Mouse (Mus musculus): ENCODE measurements around the gene Timp3. TPM values are rescaled to one million over a fixed set of nuclear protein-coding genes. Genes with fewer than 3 reads are reported as not detected.

The Timp3 gene
- polyA plus RNA-seq, 1 experiment from 2014 or later = 91.0 TPM

DNA sequence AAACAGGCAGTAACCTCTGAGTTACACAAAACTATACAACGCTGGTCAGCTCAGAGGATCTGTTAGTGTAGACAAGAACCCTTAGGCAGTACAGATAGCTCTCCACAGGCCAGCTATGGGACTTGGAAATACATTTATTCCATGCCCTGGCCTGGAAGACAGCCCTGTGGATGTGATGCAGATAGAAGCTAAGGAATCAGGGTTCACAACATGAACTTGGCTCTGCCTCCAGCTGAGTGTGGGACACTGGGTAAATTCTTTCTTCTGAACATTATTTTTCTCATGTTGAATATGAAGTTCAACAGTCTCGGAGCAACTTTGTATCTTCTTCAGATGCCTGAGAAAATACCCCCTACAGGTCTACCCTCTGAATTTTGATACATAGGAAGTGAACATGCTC, 2.9 kb upstream of the Timp3 start:
- Histone ChIP-seq H3K27ac (replicated peaks in 1 of 2; ENCODE audit: control insufficient read depth in 1 of 2, insufficient read depth in 1 of 2, low read depth in 2 of 2, low read length in 2 of 2) (no peak overlapping the region), H3K9me3 (ENCODE audit: control insufficient read depth, low read length) (no peaks in the 10 kb centered on the region), H3K9ac (ENCODE audit: low read length) (no peak overlapping the region), H3K27me3 (ENCODE audit: control insufficient read depth, insufficient read depth, low read length) (no peaks in the 10 kb centered on the region; the same call in 1 of the 2 replicates), H3K4me3 (ENCODE audit: control insufficient read depth in 1 of 2, insufficient read depth in 1 of 2, low read depth in 1 of 2, low read length in 2 of 2) (no peak overlapping the region), H3K36me3 (ENCODE audit: control insufficient read depth, insufficient read depth, low read length) (no peaks in the 10 kb centered on the region), H3K4me1 (ENCODE audit: control insufficient read depth in 2 of 2, insufficient read depth in 2 of 2, low read length in 2 of 2) (peaks cover 8 to 10% of the 10 kb centered on the region in 2 experiments; a peak in 3 of 4 replicates), H3K4me2 (ENCODE audit: low read length) (no peak overlapping the region)
- ATAC-seq (ENCODE audit: insufficient number of reproducible peaks, insufficient read depth, low FRiP score, low read depth) = no peak
- WGBS = 89% methylated on average over 2 of the region's 2 CpGs

DNA sequence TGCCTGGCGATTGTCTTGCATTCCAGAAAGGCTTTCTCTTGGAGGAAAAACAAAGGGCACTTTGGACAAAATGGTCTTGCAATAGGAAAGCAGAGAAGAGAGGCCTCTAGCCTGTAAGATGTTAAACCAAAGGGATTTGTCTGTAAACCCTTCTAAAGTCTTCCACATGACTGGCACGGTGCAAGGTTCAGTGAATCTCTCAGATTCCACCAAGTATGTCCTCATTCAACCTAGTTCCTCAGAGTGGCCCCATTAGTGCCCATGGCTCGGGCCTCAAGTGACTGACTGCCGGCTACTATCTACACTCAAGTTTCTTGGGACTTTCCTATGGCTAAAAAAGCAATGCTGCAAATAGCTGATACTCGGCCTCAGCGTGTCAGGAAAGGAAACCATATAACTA, 1.8 kb upstream of the Timp3 start:
- no peak overlapping the region for H3K4me2 ChIP-seq (ENCODE audit: low read length)
- H3K27ac ChIP-seq (replicated peaks in 1 of 2; ENCODE audit: control insufficient read depth in 1 of 2, insufficient read depth in 1 of 2, low read depth in 2 of 2, low read length in 2 of 2) = no peak overlapping the region
- ATAC-seq (ENCODE audit: insufficient number of reproducible peaks, insufficient read depth, low FRiP score, low read depth) = no peak
- H3K9me3 ChIP-seq (ENCODE audit: control insufficient read depth, low read length) = no peaks in the 10 kb centered on the region
- no peak overlapping the region for H3K4me3 ChIP-seq (ENCODE audit: control insufficient read depth in 1 of 2, insufficient read depth in 1 of 2, low read depth in 1 of 2, low read length in 2 of 2)
- H3K27me3 ChIP-seq (ENCODE audit: control insufficient read depth, insufficient read depth, low read length) = no peaks in the 10 kb centered on the region; the same call in 1 of the 2 replicates
- 54% methylated on average over 6 of the region's 6 CpGs for WGBS
- no peak overlapping the region for H3K9ac ChIP-seq (ENCODE audit: low read length)
- peaks cover 15% of the 10 kb centered on the region in 2 experiments for H3K4me1 ChIP-seq (ENCODE audit: control insufficient read depth in 2 of 2, insufficient read depth in 2 of 2, low read length in 2 of 2)
- H3K36me3 ChIP-seq (ENCODE audit: control insufficient read depth, insufficient read depth, low read length) = no peaks in the 10 kb centered on the region

DNA sequence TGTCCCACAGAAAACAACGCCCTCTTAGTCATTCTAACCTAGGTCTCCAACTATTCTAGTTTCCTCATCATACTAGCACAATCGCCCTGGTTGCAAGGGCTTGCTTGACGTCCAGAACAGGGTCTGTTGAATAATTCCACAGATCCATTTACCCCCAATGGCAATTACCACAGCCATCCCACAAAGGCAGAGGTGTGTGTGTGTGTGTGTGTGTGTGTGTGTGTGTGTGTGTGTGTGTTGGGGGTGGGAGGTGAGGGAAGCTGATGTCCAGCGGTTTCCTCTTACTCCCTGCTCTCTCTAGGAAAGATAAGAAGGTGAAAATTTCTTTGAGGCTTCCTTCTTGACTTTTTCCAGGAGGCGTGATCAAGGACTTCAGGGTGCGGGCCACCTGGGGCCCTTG, 377 bp upstream of the Timp3 start:
- Histone ChIP-seq H3K27me3 (ENCODE audit: control insufficient read depth, insufficient read depth, low read length) (no peaks in the 10 kb centered on the region; the same call in 1 of the 2 replicates), H3K9ac (ENCODE audit: low read length) (peak overlapping the region; percentile 94), H3K4me2 (ENCODE audit: low read length) (peak overlapping the region; percentile 92), H3K9me3 (ENCODE audit: control insufficient read depth, low read length) (no peaks in the 10 kb centered on the region), H3K36me3 (ENCODE audit: control insufficient read depth, insufficient read depth, low read length) (peaks cover 7% of the 10 kb centered on the region), H3K27ac (replicated peaks in 1 of 2; ENCODE audit: control insufficient read depth in 1 of 2, insufficient read depth in 1 of 2, low read depth in 2 of 2, low read length in 2 of 2) (peak overlapping the region in 1 of 2 experiments; percentile 88; a peak in 1 of 4 replicates), H3K4me3 (ENCODE audit: control insufficient read depth in 1 of 2, insufficient read depth in 1 of 2, low read depth in 1 of 2, low read length in 2 of 2) (peak overlapping the region; percentile 45 to 79), H3K4me1 (ENCODE audit: control insufficient read depth in 2 of 2, insufficient read depth in 2 of 2, low read length in 2 of 2) (peaks cover 19 to 27% of the 10 kb centered on the region in 2 experiments)
- no peak for ATAC-seq (ENCODE audit: insufficient number of reproducible peaks, insufficient read depth, low FRiP score, low read depth)
- WGBS = 45% methylated on average over 6 of the region's 6 CpGs

DNA sequence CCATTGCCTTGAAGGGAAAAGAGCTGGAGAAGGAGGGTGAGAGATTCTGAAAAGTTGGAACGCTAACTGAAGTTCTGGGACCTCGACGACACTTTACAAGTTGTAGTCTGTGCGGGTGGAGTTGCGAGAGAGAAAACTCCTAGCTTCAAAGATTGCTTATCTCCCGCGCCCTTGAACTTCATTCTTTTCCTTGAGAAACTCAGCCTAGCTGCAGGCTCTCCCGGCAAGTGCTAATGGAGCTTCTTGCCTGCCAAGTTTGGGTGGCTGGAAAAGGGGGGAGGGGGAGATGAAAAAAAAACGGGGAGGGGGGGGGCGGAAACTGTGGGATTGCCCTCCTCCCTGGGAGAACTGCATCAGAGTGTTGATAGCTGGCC, 932 bp downstream of the Timp3 start:
- H3K27ac ChIP-seq (replicated peaks in 1 of 2; ENCODE audit: control insufficient read depth in 1 of 2, insufficient read depth in 1 of 2, low read depth in 2 of 2, low read length in 2 of 2) = peak overlapping the region; percentile 88
- peak overlapping the region; percentile 92 for H3K4me2 ChIP-seq (ENCODE audit: low read length)
- H3K36me3 ChIP-seq (ENCODE audit: control insufficient read depth, insufficient read depth, low read length) = peaks cover 16% of the 10 kb centered on the region
- peak overlapping the region; percentile 94 for H3K9ac ChIP-seq (ENCODE audit: low read length)
- H3K9me3 ChIP-seq (ENCODE audit: control insufficient read depth, low read length) = no peaks in the 10 kb centered on the region
- H3K4me1 ChIP-seq (ENCODE audit: control insufficient read depth in 2 of 2, insufficient read depth in 2 of 2, low read length in 2 of 2) = peaks cover 16 to 27% of the 10 kb centered on the region in 2 experiments
- ATAC-seq (ENCODE audit: insufficient number of reproducible peaks, insufficient read depth, low FRiP score, low read depth) = no peak
- WGBS = under 1% methylated on average over 10 of the region's 10 CpGs
- peak overlapping the region; percentile 77 to 79 for H3K4me3 ChIP-seq (ENCODE audit: control insufficient read depth in 1 of 2, insufficient read depth in 1 of 2, low read depth in 1 of 2, low read length in 2 of 2)
- no peaks in the 10 kb centered on the region; the same call in 1 of the 2 replicates for H3K27me3 ChIP-seq (ENCODE audit: control insufficient read depth, insufficient read depth, low read length)

DNA sequence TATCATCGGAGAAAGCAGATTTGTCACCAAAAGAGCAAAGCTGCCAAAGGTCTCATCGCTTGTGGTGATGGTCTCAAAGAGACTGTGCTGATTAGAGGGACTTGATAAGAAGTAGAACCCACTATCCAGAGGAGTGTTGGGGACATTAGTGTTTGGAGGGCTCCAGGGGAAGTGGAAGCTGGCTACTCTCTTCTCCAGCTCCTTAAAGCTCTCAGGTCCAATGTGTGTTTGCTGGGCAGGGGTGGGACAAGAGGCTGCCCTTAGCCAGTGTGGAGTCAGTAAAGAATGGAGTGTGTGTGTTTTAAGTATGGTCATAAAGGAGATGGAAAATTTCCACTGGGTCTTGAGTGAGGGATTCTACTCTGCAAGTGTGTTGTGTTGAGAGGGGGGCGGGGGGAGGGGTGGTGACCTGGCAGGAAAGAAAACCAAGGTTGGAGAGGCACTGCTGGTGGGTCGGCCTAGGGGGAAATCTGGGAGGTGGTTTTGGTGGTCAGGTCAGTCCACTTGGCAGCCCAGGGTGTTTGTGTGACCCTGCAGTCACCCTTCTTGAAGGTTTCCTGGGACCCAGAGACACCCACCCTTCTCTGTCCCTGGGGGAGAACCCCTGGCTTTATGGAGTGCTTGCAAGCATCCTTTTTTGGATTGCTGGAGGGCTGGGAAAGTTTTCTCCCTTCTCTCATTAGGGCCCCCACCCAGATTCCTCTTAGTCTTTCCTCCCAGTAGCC, 1.6 kb downstream of the Timp3 start:
- no peaks in the 10 kb centered on the region for H3K9me3 ChIP-seq (ENCODE audit: control insufficient read depth, low read length)
- H3K27ac ChIP-seq (replicated peaks in 1 of 2; ENCODE audit: control insufficient read depth in 1 of 2, insufficient read depth in 1 of 2, low read depth in 2 of 2, low read length in 2 of 2) = peak overlapping the region; percentile 88
- H3K9ac ChIP-seq (ENCODE audit: low read length) = peak overlapping the region; percentile 94
- 8% methylated on average over 4 of the region's 4 CpGs for WGBS
- peaks cover 23% of the 10 kb centered on the region for H3K36me3 ChIP-seq (ENCODE audit: control insufficient read depth, insufficient read depth, low read length)
- H3K4me3 ChIP-seq (ENCODE audit: control insufficient read depth in 1 of 2, insufficient read depth in 1 of 2, low read depth in 1 of 2, low read length in 2 of 2) = peak overlapping the region; percentile 77 to 79
- no peaks in the 10 kb centered on the region; the same call in 1 of the 2 replicates for H3K27me3 ChIP-seq (ENCODE audit: control insufficient read depth, insufficient read depth, low read length)
- ATAC-seq (ENCODE audit: insufficient number of reproducible peaks, insufficient read depth, low FRiP score, low read depth) = no peak
- H3K4me2 ChIP-seq (ENCODE audit: low read length) = peak overlapping the region; percentile 92
- H3K4me1 ChIP-seq (ENCODE audit: control insufficient read depth in 2 of 2, insufficient read depth in 2 of 2, low read length in 2 of 2) = peaks cover 16 to 27% of the 10 kb centered on the region in 2 experiments

DNA sequence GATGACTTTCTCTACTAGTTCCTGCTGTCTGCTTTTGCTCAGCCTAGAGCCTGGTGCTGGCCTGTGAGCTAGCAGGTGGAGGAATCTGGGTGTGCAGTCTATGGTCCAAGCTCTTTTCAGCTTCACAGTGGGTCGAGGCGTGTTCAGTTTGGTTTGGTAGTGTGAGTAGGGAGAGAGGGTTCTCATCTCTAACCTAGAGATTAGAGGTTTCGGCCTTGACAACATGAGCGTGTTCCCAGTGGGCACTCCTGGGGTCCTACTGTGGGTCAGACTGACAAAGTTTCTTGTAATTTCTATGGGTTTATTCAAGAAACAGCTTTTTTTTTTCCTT, 2.1 kb downstream of the Timp3 start:
- peak overlapping the region; percentile 88 for H3K27ac ChIP-seq (replicated peaks in 1 of 2; ENCODE audit: control insufficient read depth in 1 of 2, insufficient read depth in 1 of 2, low read depth in 2 of 2, low read length in 2 of 2)
- H3K27me3 ChIP-seq (ENCODE audit: control insufficient read depth, insufficient read depth, low read length) = no peaks in the 10 kb centered on the region; the same call in 1 of the 2 replicates
- H3K9ac ChIP-seq (ENCODE audit: low read length) = peak overlapping the region; percentile 94
- peak overlapping the region; percentile 77 to 79 for H3K4me3 ChIP-seq (ENCODE audit: control insufficient read depth in 1 of 2, insufficient read depth in 1 of 2, low read depth in 1 of 2, low read length in 2 of 2)
- WGBS = 42% methylated on average over 4 of the region's 4 CpGs
- H3K4me1 ChIP-seq (ENCODE audit: control insufficient read depth in 2 of 2, insufficient read depth in 2 of 2, low read length in 2 of 2) = peaks cover 16 to 27% of the 10 kb centered on the region in 2 experiments
- H3K4me2 ChIP-seq (ENCODE audit: low read length) = peak overlapping the region; percentile 92
- no peak for ATAC-seq (ENCODE audit: insufficient number of reproducible peaks, insufficient read depth, low FRiP score, low read depth)
- peaks cover 28% of the 10 kb centered on the region for H3K36me3 ChIP-seq (ENCODE audit: control insufficient read depth, insufficient read depth, low read length)
- no peaks in the 10 kb centered on the region for H3K9me3 ChIP-seq (ENCODE audit: control insufficient read depth, low read length)

DNA sequence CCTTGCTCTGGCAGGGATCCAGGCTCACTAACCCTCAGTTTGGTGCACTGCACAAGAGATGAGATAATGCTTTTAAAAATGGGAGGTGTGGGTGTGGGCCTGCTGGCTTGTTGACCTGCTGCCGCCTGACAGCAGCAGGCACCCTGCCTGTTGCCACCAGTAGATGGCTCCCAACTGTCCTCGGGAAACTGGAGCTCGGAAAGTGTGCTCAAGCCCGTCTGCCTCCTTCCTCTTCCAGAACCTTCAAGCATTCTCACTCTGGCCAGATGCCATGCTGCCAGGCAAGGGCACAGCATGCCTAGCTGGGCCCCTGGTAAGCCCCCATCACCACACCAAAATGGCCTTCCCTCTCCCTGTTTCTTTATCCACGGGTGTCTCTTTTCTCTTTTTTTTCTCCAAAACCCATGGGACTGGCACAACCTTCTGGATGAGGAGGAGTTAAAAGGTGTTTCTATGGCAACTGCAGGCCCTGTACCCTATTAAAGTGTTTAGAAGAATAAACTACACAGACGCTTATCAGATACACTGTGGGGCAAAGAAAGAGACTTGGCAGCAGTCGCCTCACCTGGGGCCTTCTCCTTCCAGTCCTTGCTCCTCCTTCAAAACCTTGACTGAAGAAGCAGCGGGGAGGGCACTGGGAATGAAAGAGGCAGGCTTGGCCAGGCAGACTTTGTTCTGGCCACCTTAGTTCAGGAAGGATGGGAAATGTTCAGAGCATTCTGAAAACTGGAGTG, 2.8 kb downstream of the Timp3 start:
- peak overlapping the region; percentile 88 for H3K27ac ChIP-seq (replicated peaks in 1 of 2; ENCODE audit: control insufficient read depth in 1 of 2, insufficient read depth in 1 of 2, low read depth in 2 of 2, low read length in 2 of 2)
- peaks cover 32% of the 10 kb centered on the region for H3K36me3 ChIP-seq (ENCODE audit: control insufficient read depth, insufficient read depth, low read length)
- H3K4me2 ChIP-seq (ENCODE audit: low read length) = peak overlapping the region; percentile 92
- 27% methylated on average over 8 of the region's 8 CpGs for WGBS
- no peaks in the 10 kb centered on the region; the same call in 1 of the 2 replicates for H3K27me3 ChIP-seq (ENCODE audit: control insufficient read depth, insufficient read depth, low read length)
- H3K9me3 ChIP-seq (ENCODE audit: control insufficient read depth, low read length) = no peaks in the 10 kb centered on the region
- peak; percentile 36; the same call in 1 of the 2 replicates for ATAC-seq (ENCODE audit: insufficient number of reproducible peaks, insufficient read depth, low FRiP score, low read depth)
- peak overlapping the region; percentile 77 to 79 for H3K4me3 ChIP-seq (ENCODE audit: control insufficient read depth in 1 of 2, insufficient read depth in 1 of 2, low read depth in 1 of 2, low read length in 2 of 2)
- H3K4me1 ChIP-seq (ENCODE audit: control insufficient read depth in 2 of 2, insufficient read depth in 2 of 2, low read length in 2 of 2) = peaks cover 16 to 27% of the 10 kb centered on the region in 2 experiments
- peak overlapping the region; percentile 94 for H3K9ac ChIP-seq (ENCODE audit: low read length)

All from heart, embryonic 14.5 days (tissue).